Mouse (Mus musculus) midbrain, embryonic 16.5 days (tissue): Measurements from ENCODE around the gene Rab11fip4. TPM values are rescaled to one million over a fixed set of nuclear protein-coding genes. Genes with fewer than 3 reads are reported as not detected.

Experiments used
- ATAC-seq: fragments of 200-750 bp; cut with Nextera tagmentation; 2 replicates; pipeline ENCODE4 v1.8.0; 2017; ENCODE audit warnings: moderate TSS enrichment
- H3K27ac ChIP-seq: fragments of 300-500 bp; sonication (generic); 2 replicates; pipeline ENCODE4 v1.5.1; 2014; ENCODE audit warnings: mild to moderate bottlenecking, low read length, mixed read lengths
- H3K27me3 ChIP-seq: fragments of 300-500 bp; sonication (generic); 2 replicates; pipeline ENCODE4 v1.6.1; 2014; ENCODE audit warnings: low read depth, low read length, mixed read lengths; ENCODE audit not compliant: control insufficient read depth, insufficient read depth
- H3K36me3 ChIP-seq: fragments of 300-500 bp; sonication (generic); 2 replicates; pipeline ENCODE4 v1.6.1; 2014; ENCODE audit warnings: mild to moderate bottlenecking, low read length, moderate library complexity, mixed read lengths; ENCODE audit not compliant: control insufficient read depth, insufficient read depth
- H3K4me1 ChIP-seq: fragments of 300-500 bp; sonication (generic); 2 replicates; pipeline ENCODE4 v1.6.1; 2014; ENCODE audit warnings: mild to moderate bottlenecking, low read length, mixed read lengths; ENCODE audit not compliant: control insufficient read depth, insufficient read depth
- H3K4me2 ChIP-seq: fragments of 300-500 bp; sonication (generic); 2 replicates; pipeline ENCODE4 v1.6.1; 2014; ENCODE audit warnings: mild to moderate bottlenecking, low read length, mixed read lengths
- H3K4me3 ChIP-seq: fragments of 300-500 bp; sonication (generic); 2 replicates; pipeline ENCODE4 v1.5.1; 2014; ENCODE audit warnings: low read depth, mild to moderate bottlenecking, low read length, moderate library complexity, mixed read lengths
- H3K9ac ChIP-seq: fragments of 300-500 bp; sonication (generic); 2 replicates; pipeline ENCODE4 v1.6.1; 2014; ENCODE audit warnings: low read depth, low read length, mixed read lengths
- H3K9me3 ChIP-seq: fragments of 300-500 bp; sonication (generic); replicated peaks from 2 replicates; pipeline ENCODE4 v1.6.1; 2014; ENCODE audit warnings: mild to moderate bottlenecking, low read length, mixed read lengths; ENCODE audit not compliant: control insufficient read depth, poor library complexity, severe bottlenecking
- WGBS: fragments of 180-500 bp; shearing (Covaris S2); extraction: QIAGEN DNeasy Blood & Tissue Kit; methylation state at CpG from one replicate; pipeline ENCODE4 v1.1.7; 2014; 5-methylcytosine and 5-hydroxymethylcytosine counted together
- polyA plus RNA-seq: library from polyadenylated mRNA; unstranded; fragments of >200 nt; fragmentation: Nextera tagmentation; extraction: Ambion mirVana; gene quantifications from 2 replicates; pipeline ENCODE4 v1.2.1, GENCODE M21; 2015

Rab11fip4 gene
- polyA plus RNA-seq, 1 experiment from 2014 or later: 29.4 TPM

GRCm38 (mm10) chr11:79714743-79715110 lies 123.7 kb downstream of the Rab11fip4 start:
- no peaks in the 10 kb centered on the region for H3K9me3 ChIP-seq
- H3K9ac ChIP-seq: no peak overlapping the region
- H3K27me3 ChIP-seq: peaks cover 21% of the 10 kb centered on the region
- no peak overlapping the region for H3K27ac ChIP-seq
- peaks cover 7% of the 10 kb centered on the region for H3K4me1 ChIP-seq
- ATAC-seq: no peak
- WGBS: 84% methylated on average over 6 of the region's 6 CpGs
- no peaks in the 10 kb centered on the region for H3K36me3 ChIP-seq
- H3K4me2 ChIP-seq: no peak overlapping the region
- H3K4me3 ChIP-seq: no peak overlapping the region

- Histone ChIP-seq H3K9me3 (no peaks in the 10 kb centered on the region), H3K9ac (no peak overlapping the region), H3K27ac (no peak overlapping the region), H3K4me3 (no peak overlapping the region), H3K4me1 (peaks cover 6% of the 10 kb centered on the region), H3K27me3 (peaks cover 18% of the 10 kb centered on the region), H3K36me3 (no peaks in the 10 kb centered on the region), H3K4me2 (no peak overlapping the region)
- WGBS: 74% methylated on average over 8 of the region's 8 CpGs
- ATAC-seq: no peak
Observed at GRCm38 (mm10) chr11:79715316-79715715, 124.3 kb downstream of the Rab11fip4 start.

GRCm38 (mm10) chr11:79715733-79716452 lies 124.9 kb downstream of the Rab11fip4 start:
- no peaks in the 10 kb centered on the region for H3K9me3 ChIP-seq
- H3K9ac ChIP-seq: no peak overlapping the region
- ATAC-seq: no peak
- WGBS: 89% methylated on average over 5 of the region's 6 CpGs
- H3K4me3 ChIP-seq: no peak overlapping the region
- H3K4me2 ChIP-seq: no peak overlapping the region
- H3K4me1 ChIP-seq: peaks cover 4% of the 10 kb centered on the region; the same call in 1 of the 2 replicates
- peaks cover 18% of the 10 kb centered on the region for H3K27me3 ChIP-seq
- H3K36me3 ChIP-seq: no peaks in the 10 kb centered on the region
- H3K27ac ChIP-seq: no peak overlapping the region

- Histone ChIP-seq H3K27me3 (peaks cover 18% of the 10 kb centered on the region), H3K9ac (no peak overlapping the region), H3K4me1 (peaks cover 3% of the 10 kb centered on the region; the same call in 1 of the 2 replicates), H3K27ac (no peak overlapping the region), H3K36me3 (no peaks in the 10 kb centered on the region), H3K4me2 (no peak overlapping the region), H3K4me3 (no peak overlapping the region), H3K9me3 (no peaks in the 10 kb centered on the region)
- no peak for ATAC-seq
- WGBS: 69% methylated on average over 2 of the region's 2 CpGs
Observed at GRCm38 (mm10) chr11:79716453-79716749, 125.4 kb downstream of the Rab11fip4 start.

GRCm38 (mm10) chr11:79717271-79717670 lies 126.3 kb downstream of the Rab11fip4 start:
- Histone ChIP-seq H3K9ac (no peak overlapping the region), H3K9me3 (no peaks in the 10 kb centered on the region), H3K27ac (no peak overlapping the region), H3K36me3 (no peaks in the 10 kb centered on the region), H3K4me1 (no peaks in the 10 kb centered on the region), H3K4me3 (no peak overlapping the region), H3K27me3 (peaks cover 16% of the 10 kb centered on the region), H3K4me2 (no peak overlapping the region)
- WGBS: 78% methylated on average over 3 of the region's 3 CpGs
- ATAC-seq: no peak

- no peaks in the 10 kb centered on the region for H3K4me1 ChIP-seq
- no peak overlapping the region for H3K9ac ChIP-seq
- no peak overlapping the region for H3K4me3 ChIP-seq
- H3K36me3 ChIP-seq: no peaks in the 10 kb centered on the region
- peaks cover 10% of the 10 kb centered on the region for H3K27me3 ChIP-seq
- no peak overlapping the region for H3K4me2 ChIP-seq
- no peak for ATAC-seq
- H3K27ac ChIP-seq: no peak overlapping the region
- WGBS: 84% methylated on average over 6 of the region's 7 CpGs
- H3K9me3 ChIP-seq: no peaks in the 10 kb centered on the region
Observed at GRCm38 (mm10) chr11:79717801-79718200, 126.8 kb downstream of the Rab11fip4 start.

- H3K4me3 ChIP-seq: no peak overlapping the region
- ATAC-seq: no peak
- 73% methylated on average over 6 of the region's 6 CpGs for WGBS
- H3K27ac ChIP-seq: no peak overlapping the region
- no peak overlapping the region for H3K9ac ChIP-seq
- no peak overlapping the region for H3K4me2 ChIP-seq
- no peaks in the 10 kb centered on the region for H3K9me3 ChIP-seq
- H3K27me3 ChIP-seq: peaks cover 6% of the 10 kb centered on the region
- no peaks in the 10 kb centered on the region for H3K36me3 ChIP-seq
- H3K4me1 ChIP-seq: no peaks in the 10 kb centered on the region
Observed at GRCm38 (mm10) chr11:79718202-79718601, 127.2 kb downstream of the Rab11fip4 start.

GRCm38 (mm10) chr11:79718829-79719346 lies 127.9 kb downstream of the Rab11fip4 start:
- no peaks in the 10 kb centered on the region for H3K36me3 ChIP-seq
- no peaks in the 10 kb centered on the region for H3K4me1 ChIP-seq
- H3K9ac ChIP-seq: no peak overlapping the region
- no peak overlapping the region for H3K4me3 ChIP-seq
- no peaks in the 10 kb centered on the region for H3K9me3 ChIP-seq
- 87% methylated on average over 8 of the region's 8 CpGs for WGBS
- H3K27me3 ChIP-seq: peaks cover 5% of the 10 kb centered on the region; the same call in 1 of the 2 replicates
- H3K4me2 ChIP-seq: no peak overlapping the region
- no peak for ATAC-seq
- no peak overlapping the region for H3K27ac ChIP-seq

GRCm38 (mm10) chr11:79720737-79721136 lies 129.7 kb downstream of the Rab11fip4 start:
- no peak overlapping the region for H3K4me3 ChIP-seq
- H3K9me3 ChIP-seq: no peaks in the 10 kb centered on the region
- no peaks in the 10 kb centered on the region for H3K36me3 ChIP-seq
- H3K4me2 ChIP-seq: no peak overlapping the region
- no peak overlapping the region for H3K9ac ChIP-seq
- no peak for ATAC-seq
- H3K27me3 ChIP-seq: no peaks in the 10 kb centered on the region
- H3K4me1 ChIP-seq: no peaks in the 10 kb centered on the region
- 77% methylated on average over 4 of the region's 4 CpGs for WGBS
- no peak overlapping the region for H3K27ac ChIP-seq
